Mouse (Mus musculus) CH12.LX (cell line): ENCODE measurements around the gene Gm20518. TPM values are rescaled to one million over a fixed set of nuclear protein-coding genes. Genes with fewer than 3 reads are reported as not detected.

Source experiments
- DNase-seq: peaks from one replicate; pipeline ENCODE4 v3.0.0-alpha.2; 2013; ENCODE audit errors: extremely low read depth
- H3K27ac ChIP-seq: 2 replicates; pipeline ENCODE4 v1.5.1; 2012; ENCODE audit warnings: low read depth, mild to moderate bottlenecking, control low read depth, moderate library complexity; ENCODE audit not compliant: insufficient read depth
- H3K27me3 ChIP-seq: replicated peaks from 2 replicates; pipeline ENCODE3; 2012; ENCODE audit warnings: inconsistent platforms
- H3K36me3 ChIP-seq, 2 experiments: replicated peaks in 1 of 2; 2 replicates each; pipeline versions ENCODE3 to v1.6.1; 2012; ENCODE audit warnings: inconsistent platforms in 1 of 2, low read length in 1 of 2, mild to moderate bottlenecking in 1 of 2, mixed read lengths in 1 of 2, moderate library complexity in 1 of 2; ENCODE audit not compliant: control insufficient read depth in 1 of 2, insufficient read depth in 1 of 2
- H3K4me1 ChIP-seq, 2 experiments: 2 replicates each; pipeline ENCODE4 v1.6.1; 2012; ENCODE audit warnings: inconsistent platforms in 1 of 2, moderate library complexity in 1 of 2; ENCODE audit not compliant: insufficient read depth in 2 of 2, control insufficient read depth in 1 of 2
- H3K4me2 ChIP-seq: 2 replicates; pipeline ENCODE4 v1.6.1; 2012; ENCODE audit warnings: low read depth, mild to moderate bottlenecking, control low read depth; ENCODE audit not compliant: poor library complexity, insufficient read depth, severe bottlenecking
- H3K4me3 ChIP-seq, 3 experiments: fragments of 150-350 bp in 1 of 3; sonication (generic) in 1 of 3; replicated peaks in 1 of 3; 2 replicates each; pipeline versions ENCODE3 to v1.5.1; 2011 to 2012; ENCODE audit warnings: low read depth in 2 of 3, low read length in 2 of 3, mild to moderate bottlenecking in 2 of 3, moderate library complexity in 2 of 3, control low read depth in 1 of 3, improper control_type of control experiment in 1 of 3, inconsistent platforms in 1 of 3, mixed read lengths in 1 of 3; ENCODE audit not compliant: poor library complexity in 1 of 3
- H3K79me2 ChIP-seq: replicated peaks from 2 replicates; pipeline ENCODE4 v1.6.1; 2012; ENCODE audit warnings: mild to moderate bottlenecking, moderate library complexity; ENCODE audit not compliant: control insufficient read depth, poor library complexity, insufficient read depth, severe bottlenecking; ENCODE audit errors: extremely low read depth
- H3K9ac ChIP-seq: 2 replicates; pipeline ENCODE4 v1.6.1; 2012; ENCODE audit warnings: low read depth, mild to moderate bottlenecking, control low read depth, moderate library complexity; ENCODE audit not compliant: insufficient read depth
- H3K9me3 ChIP-seq: replicated peaks from 2 replicates; pipeline ENCODE3; 2012; ENCODE audit warnings: low read length, inconsistent platforms, mixed read lengths
- BHLHE40 ChIP-seq: IDR thresholded peaks from 2 replicates; pipeline ENCODE4 v1.6.1; 2011; ENCODE audit warnings: mild to moderate bottlenecking, low read depth, low read length, improper control_type of control experiment
- CHD1 ChIP-seq: IDR thresholded peaks from 2 replicates; pipeline ENCODE4 v1.6.1; 2012; ENCODE audit warnings: low read depth, low read length, improper control_type of control experiment, inconsistent platforms
- CTCF ChIP-seq, 2 experiments: IDR thresholded peaks in 1 of 2; conservative IDR thresholded peaks in 1 of 2; 2 replicates each; pipeline ENCODE4 v1.5.1; 2011 to 2012; ENCODE audit warnings: low read depth in 2 of 2, low read length in 2 of 2, improper control_type of control experiment in 1 of 2, inconsistent platforms in 1 of 2, mild to moderate bottlenecking in 1 of 2, moderate library complexity in 1 of 2
- ELF1 ChIP-seq: IDR thresholded peaks from 2 replicates; pipeline ENCODE4 v1.6.1; 2014; ENCODE audit warnings: low read depth, mild to moderate bottlenecking, inconsistent platforms, low read length, improper control_type of control experiment
- EP300 ChIP-seq: IDR thresholded peaks from 2 replicates; pipeline ENCODE4 v1.6.1; 2011; ENCODE audit warnings: low read length, improper control_type of control experiment
- GABPA ChIP-seq: IDR thresholded peaks from 2 replicates; pipeline ENCODE4 v1.6.1; 2012; ENCODE audit warnings: low read depth, low read length, improper control_type of control experiment, inconsistent platforms; ENCODE audit not compliant: insufficient replicate concordance
- JUN ChIP-seq: IDR thresholded peaks from 2 replicates; pipeline ENCODE4 v1.6.1; 2011; ENCODE audit warnings: low read depth, mild to moderate bottlenecking, low read length, improper control_type of control experiment, moderate library complexity; ENCODE audit not compliant: insufficient read depth
- KAT2A ChIP-seq: IDR thresholded peaks from 2 replicates; pipeline ENCODE4 v1.6.1; 2012; ENCODE audit warnings: low read length, improper control_type of control experiment, inconsistent platforms; ENCODE audit not compliant: insufficient replicate concordance
- MAX ChIP-seq: IDR thresholded peaks from 2 replicates; pipeline ENCODE4 v1.6.1; 2011; ENCODE audit warnings: low read length, improper control_type of control experiment
- MAZ ChIP-seq: IDR thresholded peaks from 2 replicates; pipeline ENCODE4 v1.6.1; 2012; ENCODE audit warnings: low read depth, mild to moderate bottlenecking, inconsistent platforms, low read length, improper control_type of control experiment, moderate library complexity
- MEF2A ChIP-seq: IDR thresholded peaks from 2 replicates; pipeline ENCODE4 v1.6.1; 2014; ENCODE audit warnings: low read depth, mild to moderate bottlenecking, inconsistent platforms, low read length, improper control_type of control experiment, borderline replicate concordance
- MYC ChIP-seq: IDR thresholded peaks from 2 replicates; pipeline ENCODE4 v1.6.1; 2011; ENCODE audit warnings: low read depth, mild to moderate bottlenecking, improper control_type of control experiment, low read length
- NRF1 ChIP-seq: IDR thresholded peaks from 2 replicates; pipeline ENCODE4 v1.6.1; 2014; ENCODE audit warnings: low read depth, mild to moderate bottlenecking, inconsistent platforms, low read length, improper control_type of control experiment, moderate library complexity
- PAX5 ChIP-seq: IDR thresholded peaks from 2 replicates; pipeline ENCODE4 v1.6.1; 2012; ENCODE audit warnings: low read length, inconsistent platforms, mixed read lengths
- POLR2AphosphoS2 ChIP-seq: IDR thresholded peaks from 2 replicates; pipeline ENCODE4 v1.6.1; 2011; ENCODE audit warnings: low read depth, low read length, improper control_type of control experiment
- RAD21 ChIP-seq: IDR thresholded peaks from 2 replicates; pipeline ENCODE4 v1.6.1; 2011; ENCODE audit warnings: low read depth, mild to moderate bottlenecking, low read length, improper control_type of control experiment, moderate library complexity
- SIN3A ChIP-seq: IDR thresholded peaks from 2 replicates; pipeline ENCODE4 v1.6.1; 2012; ENCODE audit warnings: low read length, improper control_type of control experiment, inconsistent platforms
- SMC3 ChIP-seq: IDR thresholded peaks from 2 replicates; pipeline ENCODE4 v1.6.1; 2011; ENCODE audit warnings: low read depth, low read length, improper control_type of control experiment
- TBP ChIP-seq: conservative IDR thresholded peaks from 2 replicates; pipeline ENCODE4 v1.6.1; 2011; ENCODE audit warnings: low read depth, low read length, improper control_type of control experiment
- USF2 ChIP-seq: conservative IDR thresholded peaks from 2 replicates; pipeline ENCODE4 v1.6.1; 2011; ENCODE audit warnings: low read depth, low read length, improper control_type of control experiment
- ZC3H11A ChIP-seq: IDR thresholded peaks from 2 replicates; pipeline ENCODE4 v1.6.1; 2012; ENCODE audit warnings: low read depth, mild to moderate bottlenecking, inconsistent platforms, low read length, improper control_type of control experiment
- ZKSCAN1 ChIP-seq: IDR thresholded peaks from 2 replicates; pipeline ENCODE4 v1.6.1; 2012; ENCODE audit warnings: low read depth, inconsistent platforms, low read length, improper control_type of control experiment, borderline replicate concordance
- ZNF384 ChIP-seq: IDR thresholded peaks from 2 replicates; pipeline ENCODE4 v1.6.1; 2012; ENCODE audit warnings: low read depth, low read length, improper control_type of control experiment, inconsistent platforms
- dilution Hi-C: fragments of 300-500 bp; cut with MboI; formaldehyde crosslinking; loops from 2 replicates; pipeline ENCODE4 v1.14.3; 2020; ENCODE audit warnings: low sequenced_read_pairs; ENCODE audit not compliant: extremely low pct_unique_long_range_greater_than_20kb, extremely low pct_ligation_motif_present
- in situ Hi-C: fragments of 300-500 bp; cut with MboI; formaldehyde crosslinking; loops from 3 replicates; pipeline ENCODE4 v1.14.3; 2019; ENCODE audit warnings: low sequenced_read_pairs, low pct_ligation_motif_present, low pct_unique_long_range_greater_than_20kb, mixed read lengths
- polyA plus RNA-seq: library from polyadenylated mRNA; unstranded; fragments of >175 nt; gene quantifications from 2 replicates; pipeline ENCODE4 v1.2.1, GENCODE M21; 2012; ENCODE audit warnings: low read depth; ENCODE audit not compliant: insufficient read length
- total RNA-seq, 2 experiments: library from RNA; depleted of rRNA; stranded (reverse); fragments of 300-350 nt in 1 of 2; fragments of >200 nt in 1 of 2; gene quantifications; 2 replicates each; pipeline ENCODE4 v1.2.3; 2012 to 2014

Gene Gm20518
- total and polyA plus RNA-seq, 3 experiments: 0.16 to 0.91 (median 0.21) TPM

DNA sequence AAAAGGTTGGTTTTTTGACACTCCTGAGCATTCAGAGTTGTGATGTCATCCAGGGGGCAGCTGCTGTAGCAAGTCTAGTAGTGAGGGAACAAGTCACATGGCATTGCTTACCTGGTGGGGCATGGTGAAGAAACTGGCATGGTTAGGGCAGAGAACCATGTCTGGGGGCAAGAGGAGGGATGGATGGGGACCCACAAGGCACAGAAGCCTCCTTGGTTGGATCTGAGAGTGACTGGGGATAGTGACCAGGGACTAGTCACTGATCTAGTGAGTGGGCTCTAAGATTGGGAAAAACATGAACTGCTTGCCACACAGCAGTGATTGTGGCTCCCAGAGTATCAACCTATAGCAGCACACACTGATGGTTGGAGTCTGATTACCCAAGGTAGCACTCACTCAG lies 91.9 kb downstream of the Gm20518 start:
- in situ Hi-C loops (no loop called here), dilution Hi-C loops (no loop called here)
- Histone ChIP-seq H3K27me3 (peaks cover 40% of the 10 kb centered on the region), H3K4me3 (no peak overlapping the region), H3K36me3 (no peaks in the 10 kb centered on the region), H3K9me3 (peaks cover 22% of the 10 kb centered on the region), H3K4me1 (peaks cover 9% of the 10 kb centered on the region in 2 experiments), H3K79me2 (no peaks in the 10 kb centered on the region), H3K27ac (no peak overlapping the region), H3K4me2 (no peak overlapping the region), H3K9ac (no peak overlapping the region)
- DNase-seq: no peak
- no peak for TF ChIP-seq CTCF (conservative IDR thresholded peaks at IDR 0.05 in 1 of 2, IDR thresholded peaks at IDR 0.05 in 1 of 2; ENCODE audit: low read depth in 2 of 2, low read length in 2 of 2)
- no peak for TF ChIP-seq MAZ
- no peak for TF ChIP-seq RAD21
- TF ChIP-seq ZNF384: no peak
- TF ChIP-seq POLR2AphosphoS2: no peak

DNA sequence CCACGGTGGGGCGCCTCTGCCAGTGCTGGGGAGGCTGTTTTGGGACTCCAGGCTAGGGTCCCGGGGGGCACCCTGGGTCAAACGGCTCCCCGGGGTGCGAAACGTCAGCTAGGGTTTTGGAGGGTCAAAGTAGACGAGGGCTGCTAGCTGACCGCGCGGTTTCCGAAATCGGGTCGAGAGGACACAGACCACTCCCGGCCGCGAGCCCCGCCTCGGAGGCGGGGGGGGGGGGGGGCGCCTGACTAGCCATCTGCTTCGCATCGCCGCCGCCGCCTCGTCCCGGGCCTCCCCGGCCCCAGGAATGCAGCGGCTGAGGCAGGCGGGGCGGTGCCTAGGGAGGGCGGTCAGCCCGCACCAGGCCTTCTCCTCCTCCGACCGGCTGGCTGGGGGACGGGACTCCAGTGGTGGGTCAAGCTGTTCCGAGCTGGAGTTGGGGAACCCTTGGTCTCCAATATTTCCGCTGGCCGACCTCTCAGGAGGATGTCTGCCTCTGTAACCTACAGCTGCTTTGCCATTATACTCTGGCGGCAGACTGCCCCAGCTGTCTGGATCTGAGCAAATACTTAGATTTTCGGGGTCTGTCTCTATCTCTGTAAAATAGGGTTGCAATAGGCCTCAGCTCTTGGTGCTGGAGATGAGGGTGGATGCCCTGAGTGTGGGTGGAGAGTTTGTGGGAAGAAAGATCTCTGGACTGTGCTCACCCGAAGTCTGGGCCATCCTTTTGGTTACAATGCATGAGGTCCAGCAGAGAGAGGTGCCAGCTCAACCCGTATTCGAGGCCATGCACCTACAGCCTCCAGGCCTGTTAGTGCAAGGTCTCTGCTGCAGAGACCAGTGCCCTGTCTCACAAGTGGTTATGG lies 92.9 kb downstream of the Gm20518 start:
- Histone ChIP-seq H3K9me3 (peaks cover 18% of the 10 kb centered on the region), H3K4me3 (no peak overlapping the region), H3K4me1 (peaks cover 9% of the 10 kb centered on the region in 2 experiments), H3K4me2 (no peak overlapping the region), H3K9ac (no peak overlapping the region), H3K27me3 (peaks cover 45% of the 10 kb centered on the region), H3K79me2 (no peaks in the 10 kb centered on the region), H3K36me3 (no peaks in the 10 kb centered on the region), H3K27ac (no peak overlapping the region)
- TF ChIP-seq PAX5: no peak
- no peak for TF ChIP-seq KAT2A
- TF ChIP-seq USF2: no peak
- no peak for TF ChIP-seq JUN
- no peak for TF ChIP-seq TBP
- TF ChIP-seq MEF2A: no peak
- DNase-seq: no peak
- dilution Hi-C loops: no loop called here
- in situ Hi-C loops: no loop called here

DNA sequence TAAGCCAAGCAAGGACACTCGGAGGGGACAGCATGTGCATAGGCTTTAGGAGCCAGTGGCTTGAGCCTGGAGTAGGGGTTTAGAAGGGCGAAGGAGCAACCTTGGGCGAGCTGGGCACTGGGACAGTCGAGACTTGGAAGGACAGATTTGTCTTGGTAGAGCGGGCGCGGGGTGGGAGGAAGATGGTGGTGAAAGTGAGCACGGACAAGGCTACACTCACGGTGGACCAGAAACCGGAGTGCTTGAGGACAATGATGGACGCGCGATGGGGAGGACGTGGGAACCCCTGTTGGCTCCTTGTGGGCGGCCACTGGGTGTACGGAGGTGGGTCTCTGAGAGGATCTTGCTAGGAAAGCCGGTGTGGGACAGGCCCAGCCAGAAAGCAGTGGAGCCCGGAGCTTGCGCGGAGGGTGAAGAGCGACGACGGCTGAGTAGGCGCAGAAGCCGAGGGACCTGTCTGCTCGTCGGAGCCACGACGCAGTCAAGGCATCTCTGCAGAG lies 93.6 kb downstream of the Gm20518 start:
- H3K27ac ChIP-seq: no peak overlapping the region
- no peak for DNase-seq
- dilution Hi-C loops (no loop called here), in situ Hi-C loops (no loop called here)
- no peaks in the 10 kb centered on the region for H3K36me3 ChIP-seq
- no peak for TF ChIP-seq ZC3H11A
- no peak for TF ChIP-seq POLR2AphosphoS2
- no peak for TF ChIP-seq SIN3A
- no peak for TF ChIP-seq GABPA
- no peak for TF ChIP-seq EP300
- no peak for TF ChIP-seq SMC3
- TF ChIP-seq ZKSCAN1: no peak
- TF ChIP-seq ELF1: no peak
- TF ChIP-seq NRF1: no peak
- no peak for TF ChIP-seq CHD1
- TF ChIP-seq TBP: no peak
- TF ChIP-seq BHLHE40: no peak
- no peak for TF ChIP-seq PAX5
- no peak for TF ChIP-seq MAZ
- TF ChIP-seq RAD21: no peak
- TF ChIP-seq MAX: no peak
- no peak for TF ChIP-seq MYC
- TF ChIP-seq KAT2A: no peak
- TF ChIP-seq, all 38 proteins: peak for 0
- Histone ChIP-seq H3K4me1 (peaks cover 9% of the 10 kb centered on the region in 2 experiments), H3K27me3 (peaks cover 47% of the 10 kb centered on the region), H3K9me3 (peaks cover 11% of the 10 kb centered on the region), H3K9ac (no peak overlapping the region), H3K4me3 (no peak overlapping the region), H3K79me2 (no peaks in the 10 kb centered on the region), H3K4me2 (no peak overlapping the region)
